Mouse (Mus musculus) megakaryocyte, adult 5-6 weeks (primary cell): ENCODE results near the gene Scd1. TPM values are rescaled to one million over a fixed set of nuclear protein-coding genes. Genes with fewer than 3 reads are reported as not detected.
A peak's percentile ranks its signal among the peaks of the same experiment; 100 is the strongest.

Source experiments
- ATAC-seq: 2 replicates; pipeline ENCODE4 v1.8.0; 2016; ENCODE audit warnings: mild to moderate bottlenecking, inconsistent platforms; ENCODE audit not compliant: poor library complexity, severe bottlenecking
- total RNA-seq, 2 experiments: library from RNA; stranded (forward) in 1 of 2; stranded (reverse) in 1 of 2; fragments of 153-499, 151-499 nt in 1 of 2; fragments of 221-1000, 200-1000 nt in 1 of 2; gene quantifications; 2 replicates each; pipeline versions ENCODE4 v1.2.3 to v1.2.4; 2015 to 2017

Gene Scd1
- total RNA-seq, 2 experiments from 2014 or later = 0.18 to 0.54 TPM

DNA sequence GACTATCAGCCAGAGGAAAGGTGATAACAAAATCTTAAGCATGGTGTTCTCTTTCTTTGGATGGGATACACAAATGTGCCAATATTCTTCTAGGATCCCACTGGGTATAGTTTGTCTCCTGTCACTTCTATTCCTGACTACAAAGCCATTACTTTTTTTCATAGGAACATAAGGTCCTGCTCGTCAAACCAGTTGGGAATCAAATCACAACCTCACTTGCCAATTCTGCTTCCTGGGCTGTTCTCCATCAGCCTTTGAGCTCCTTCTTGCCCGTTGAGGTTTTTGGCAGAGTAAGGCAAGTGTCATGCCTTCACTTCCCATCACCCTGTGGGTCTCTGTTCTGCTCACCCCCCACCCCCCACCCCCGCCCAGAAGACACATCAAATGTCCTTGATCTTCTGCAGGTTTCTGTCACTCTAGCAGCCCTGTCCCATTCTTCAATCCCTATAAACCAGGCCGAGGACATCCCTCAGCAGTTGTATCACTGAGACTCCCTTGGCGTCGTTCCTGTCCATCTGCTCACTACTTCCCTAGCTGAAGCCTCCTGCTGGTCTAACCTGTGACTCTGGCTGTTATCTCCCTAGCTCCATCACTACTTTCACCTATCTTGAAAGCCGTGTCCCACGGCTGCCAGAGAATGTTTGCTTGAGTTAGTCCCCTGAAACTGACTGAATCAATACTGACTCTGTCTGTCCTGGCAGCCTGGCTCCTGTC, 7.0 kb downstream of the Scd1 start:
- ATAC-seq = no peak

DNA sequence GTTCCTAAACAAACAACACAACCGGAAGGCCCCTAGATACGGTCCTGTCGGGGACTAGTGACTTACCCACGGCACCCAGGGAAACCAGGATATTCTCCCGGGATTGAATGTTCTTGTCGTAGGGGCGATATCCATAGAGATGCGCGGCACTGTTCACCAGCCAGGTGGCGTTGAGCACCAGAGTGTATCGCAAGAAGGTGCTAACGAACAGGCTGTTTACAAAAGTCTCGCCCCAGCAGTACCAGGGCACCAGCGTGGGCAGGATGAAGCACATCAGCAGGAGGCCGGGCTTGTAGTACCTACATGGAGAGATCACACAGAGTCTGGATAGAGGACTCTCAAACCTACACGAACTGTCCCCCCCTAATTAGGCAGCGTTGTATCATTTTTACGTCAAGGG, 7.6 kb downstream of the Scd1 start:
- ATAC-seq = no peak

DNA sequence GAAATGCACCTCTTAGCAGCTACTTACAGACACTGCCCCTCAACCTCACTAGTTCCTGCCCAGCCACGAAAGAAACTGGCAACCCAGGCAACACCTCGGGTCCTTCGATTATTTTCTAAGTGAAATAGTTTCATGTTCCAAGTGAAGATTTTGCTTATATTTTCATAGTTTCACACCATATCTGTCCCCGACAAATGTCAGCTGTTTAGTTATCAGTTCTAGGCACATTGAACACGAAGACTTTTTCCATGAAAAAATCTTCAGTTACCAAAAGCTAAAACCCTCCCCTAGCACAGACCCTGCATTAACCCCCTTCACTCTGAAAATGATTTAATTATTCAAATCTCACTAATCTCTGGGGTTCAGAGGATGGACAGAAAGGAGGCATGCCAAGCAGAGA, 10.9 kb downstream of the Scd1 start:
- no peak for ATAC-seq

DNA sequence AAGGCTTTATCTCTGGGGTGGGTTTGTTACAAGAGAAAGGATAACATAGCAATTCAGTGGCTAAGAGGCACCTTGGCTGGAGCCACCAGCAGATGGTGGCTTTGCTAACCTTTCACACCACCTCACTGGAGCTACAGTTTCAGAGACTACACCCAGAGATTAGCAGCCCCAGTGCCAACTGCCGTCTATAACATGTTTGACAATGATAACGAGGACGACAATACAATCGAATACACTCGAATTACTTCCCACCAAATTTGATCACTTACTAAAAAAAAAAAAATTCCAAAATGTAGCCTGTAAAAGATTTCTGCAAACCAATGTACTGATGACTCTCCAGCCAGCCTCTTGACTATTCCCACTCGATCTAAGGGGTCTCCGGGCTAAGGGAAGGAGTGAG, 12.7 kb downstream of the Scd1 start:
- no peak for ATAC-seq

DNA sequence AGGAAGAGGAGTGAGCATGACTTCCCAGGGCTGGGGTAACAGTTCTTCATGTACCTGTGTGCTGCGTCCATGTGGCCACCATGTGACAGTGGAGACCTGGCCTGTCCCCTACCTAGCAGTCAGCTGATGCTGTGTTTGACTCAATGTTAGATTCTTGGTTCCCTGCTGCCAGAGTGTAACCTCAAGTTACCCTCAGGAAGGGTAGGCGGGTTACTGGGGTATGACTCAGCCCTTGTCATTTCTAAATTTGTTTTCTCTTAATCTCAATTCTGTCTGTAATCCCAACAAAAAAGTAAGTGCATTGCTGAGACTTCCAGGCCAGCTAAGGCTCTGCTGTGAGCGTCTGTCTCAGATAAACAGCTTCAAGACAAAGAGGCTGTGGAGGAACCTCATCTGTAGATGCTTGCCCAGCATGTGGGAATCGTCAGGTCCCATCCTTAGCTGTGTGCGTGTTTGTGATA, 13.7 kb downstream of the Scd1 start:
- ATAC-seq = no peak

DNA sequence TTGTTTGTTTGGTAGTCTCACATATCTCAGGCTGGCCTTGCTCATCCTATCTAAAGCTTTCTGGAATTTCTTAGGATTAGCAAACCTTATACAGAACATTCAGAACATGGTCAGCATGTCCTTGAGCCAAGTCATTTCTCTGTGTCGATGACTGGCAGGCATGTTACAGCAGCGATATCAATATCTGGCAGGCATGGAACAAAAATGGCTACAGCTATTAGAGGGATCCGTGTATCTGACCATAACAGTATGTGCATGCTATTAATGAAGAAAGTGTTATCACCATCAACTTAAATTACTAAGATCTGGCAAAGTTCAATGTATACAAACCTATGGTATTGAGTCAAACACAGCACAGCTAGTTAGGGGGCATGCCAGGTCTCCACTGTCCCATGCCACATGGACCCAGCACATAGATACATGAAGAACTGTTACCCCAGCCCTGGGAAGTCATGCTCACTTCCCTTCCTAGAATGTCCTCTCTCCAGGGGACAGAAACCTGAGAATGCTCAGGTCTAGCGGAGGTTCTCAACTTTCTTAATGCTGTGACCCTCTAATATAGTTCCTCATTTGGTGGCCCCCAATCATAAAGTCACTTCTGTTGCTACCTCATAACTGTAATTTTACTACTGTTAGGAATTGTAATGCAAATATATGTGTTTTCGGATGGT, 15.2 kb downstream of the Scd1 start:
- no peak for ATAC-seq

DNA sequence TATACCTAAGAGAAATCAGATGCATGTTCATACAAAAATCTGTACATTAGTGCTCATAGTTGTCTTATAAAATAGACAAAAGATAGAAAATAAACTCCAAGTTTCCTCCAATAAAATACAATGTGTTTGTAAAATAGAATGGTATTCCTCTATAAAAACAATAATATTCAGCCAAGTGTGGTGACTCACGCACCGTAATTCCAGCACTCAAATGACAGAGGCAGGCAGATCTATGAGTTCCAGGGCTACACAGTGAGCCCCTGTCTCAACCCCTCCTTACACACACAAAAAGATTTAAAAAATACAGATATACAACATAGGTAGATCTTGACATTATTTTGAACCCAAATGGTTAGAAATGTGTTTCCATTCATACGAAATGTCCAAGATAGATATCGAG, 15.8 kb downstream of the Scd1 start:
- ATAC-seq = no peak

DNA sequence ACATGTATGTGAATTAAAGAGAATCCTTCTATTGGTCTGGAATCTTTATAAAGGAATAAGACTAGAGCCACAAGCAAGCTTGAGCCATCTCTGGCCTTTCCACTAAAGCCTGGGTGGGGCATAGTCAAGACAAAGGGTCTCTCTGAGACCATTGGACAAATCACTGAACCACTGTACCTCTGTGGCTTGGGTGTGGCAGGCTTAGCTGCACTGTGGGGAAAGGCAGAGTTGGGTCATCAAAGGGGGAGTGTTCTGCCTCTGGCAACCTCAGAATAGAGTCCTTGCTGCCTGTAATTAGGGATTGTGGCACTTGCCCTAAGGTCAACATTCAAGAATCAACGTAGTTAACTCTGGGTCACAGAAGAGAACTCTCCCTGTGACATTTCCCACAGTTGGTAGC, 18.2 kb downstream of the Scd1 start:
- ATAC-seq = peak; percentile 35

DNA sequence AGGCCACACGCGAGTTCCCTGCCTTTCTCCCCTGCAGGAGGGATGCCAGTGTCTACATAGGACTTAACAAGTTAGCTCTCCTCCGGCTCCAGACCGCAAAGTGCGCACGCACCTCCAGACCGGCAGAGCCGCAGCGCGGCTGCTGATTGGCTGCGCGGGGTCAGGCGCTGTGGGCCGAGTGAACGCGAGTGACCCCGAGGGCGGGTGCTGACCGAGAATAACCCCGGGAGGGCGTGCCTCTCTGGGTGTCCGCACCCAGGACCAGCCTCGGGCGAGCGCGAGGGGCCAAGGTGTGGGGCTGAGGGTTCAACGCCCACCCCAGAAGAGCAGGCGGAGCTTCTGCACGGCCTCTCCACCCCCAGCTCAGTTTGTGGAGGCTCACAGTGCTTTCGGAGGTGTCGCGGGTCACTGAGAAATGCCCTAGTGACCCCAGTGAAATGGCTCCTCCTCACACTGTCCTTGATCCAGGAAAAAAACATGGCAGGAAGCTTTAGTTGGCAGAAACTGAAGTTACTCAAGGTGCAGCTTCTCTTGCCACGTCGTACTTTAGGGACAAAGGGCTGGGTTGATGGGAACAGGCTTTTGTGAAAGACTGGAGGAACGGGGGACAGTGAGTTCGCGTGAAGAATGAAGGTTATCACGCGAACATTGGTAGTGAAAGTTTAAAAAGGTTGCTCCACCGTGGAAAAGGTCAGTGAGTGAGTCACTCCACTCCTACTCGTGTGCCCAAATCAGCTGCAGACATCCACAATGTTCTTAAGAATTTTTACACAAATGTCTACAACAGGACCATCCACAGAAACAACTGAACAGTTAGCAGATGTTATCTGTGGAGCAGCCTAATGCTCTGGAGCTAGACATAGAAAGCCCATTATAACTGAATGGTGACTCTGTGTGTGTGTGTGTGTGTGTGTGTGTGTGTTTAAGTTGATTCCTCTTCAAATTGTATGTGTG, 18.9 kb downstream of the Scd1 start:
- ATAC-seq = peak; percentile 95

DNA sequence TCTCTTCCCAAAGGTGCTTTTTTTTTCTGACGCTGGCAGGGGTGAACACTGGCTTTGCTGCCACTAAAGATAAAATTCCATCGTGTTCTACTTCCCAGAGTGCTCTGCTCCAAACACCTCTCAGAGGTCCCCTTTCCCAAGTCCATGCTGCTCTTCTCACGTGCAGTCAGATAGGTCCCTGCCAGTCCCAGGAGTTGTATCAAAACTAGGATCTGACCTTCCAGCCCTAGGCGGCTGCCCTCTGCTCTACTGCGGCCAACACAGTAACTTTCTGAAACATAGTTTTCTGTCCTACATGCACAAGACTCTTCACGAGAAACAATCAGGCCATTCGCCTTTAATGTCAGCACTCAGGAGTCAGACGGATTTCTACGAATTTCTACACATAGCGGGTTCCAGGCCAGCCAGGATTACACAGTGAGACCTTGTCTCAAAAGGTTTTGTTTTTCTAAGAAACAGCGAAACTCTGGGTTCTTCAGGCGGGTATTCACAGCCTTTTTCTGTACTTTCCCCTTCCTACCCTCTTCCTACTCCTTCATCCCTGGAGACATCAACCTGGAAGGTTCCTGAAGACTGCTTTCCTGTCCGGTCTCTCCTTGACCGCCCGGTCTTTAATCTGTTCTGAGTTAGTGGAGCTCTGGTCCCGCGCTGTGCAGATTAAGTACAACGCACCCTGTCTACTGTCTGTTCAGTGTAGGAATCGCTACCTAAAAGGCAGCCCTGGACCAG, 19.8 kb downstream of the Scd1 start:
- no peak for ATAC-seq

DNA sequence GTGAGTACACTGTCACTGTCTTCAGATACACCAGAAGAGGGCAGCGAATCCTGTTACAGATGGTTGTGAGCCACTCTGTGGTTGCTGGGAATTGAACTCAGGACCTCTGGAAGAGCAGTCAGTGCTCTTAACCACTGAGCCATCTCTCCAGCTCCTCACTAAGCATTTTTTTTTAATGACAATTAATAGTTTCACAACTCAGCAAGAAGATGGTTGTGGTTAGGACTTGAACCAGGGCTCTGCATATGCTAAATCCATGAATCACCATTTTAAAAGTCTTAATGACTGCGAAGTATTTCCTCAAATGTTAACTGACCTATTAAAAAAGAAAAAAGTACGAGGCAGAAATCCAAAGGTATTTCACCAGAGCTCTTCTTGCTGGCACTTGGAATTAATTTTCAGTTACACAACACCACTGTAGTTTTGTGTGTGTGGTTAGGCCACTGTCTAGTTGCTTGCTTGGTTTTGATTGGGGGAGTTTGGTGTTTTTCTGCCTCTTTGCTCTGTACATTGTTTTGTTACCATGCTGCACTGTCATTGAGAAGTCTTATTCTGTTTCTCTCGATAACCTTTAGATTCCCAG, 20.5 kb downstream of the Scd1 start:
- ATAC-seq = no peak

DNA sequence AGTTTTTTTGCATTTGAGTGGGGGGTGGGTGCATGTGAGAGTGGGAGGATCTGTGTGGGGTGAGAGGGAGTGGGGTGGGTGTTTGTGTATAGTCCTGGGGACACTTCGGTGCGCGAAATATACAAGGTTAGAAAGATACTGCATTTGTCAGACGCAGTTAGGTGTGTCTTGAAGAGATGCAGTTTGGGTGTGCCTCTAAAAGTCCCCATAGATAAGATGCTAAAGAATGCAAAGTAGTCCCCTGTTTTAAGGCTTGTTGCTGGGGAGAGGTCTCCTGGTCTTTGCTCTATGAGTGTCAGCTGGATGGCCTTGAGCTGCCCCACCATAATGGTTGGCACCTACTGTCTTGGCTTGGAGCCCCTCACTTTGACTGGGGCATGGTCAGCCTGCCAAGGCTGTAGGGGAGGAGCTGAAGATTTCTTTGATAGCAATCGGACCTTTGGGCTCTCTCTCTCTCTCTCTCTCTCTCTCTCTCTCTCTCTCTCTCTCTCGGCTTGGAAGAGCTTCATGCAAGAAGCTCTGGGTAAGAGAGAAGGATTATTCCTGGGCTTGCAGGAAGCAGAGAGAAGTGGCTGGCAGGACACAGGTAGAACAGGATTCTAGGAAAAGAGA, 21.7 kb downstream of the Scd1 start:
- no peak for ATAC-seq

DNA sequence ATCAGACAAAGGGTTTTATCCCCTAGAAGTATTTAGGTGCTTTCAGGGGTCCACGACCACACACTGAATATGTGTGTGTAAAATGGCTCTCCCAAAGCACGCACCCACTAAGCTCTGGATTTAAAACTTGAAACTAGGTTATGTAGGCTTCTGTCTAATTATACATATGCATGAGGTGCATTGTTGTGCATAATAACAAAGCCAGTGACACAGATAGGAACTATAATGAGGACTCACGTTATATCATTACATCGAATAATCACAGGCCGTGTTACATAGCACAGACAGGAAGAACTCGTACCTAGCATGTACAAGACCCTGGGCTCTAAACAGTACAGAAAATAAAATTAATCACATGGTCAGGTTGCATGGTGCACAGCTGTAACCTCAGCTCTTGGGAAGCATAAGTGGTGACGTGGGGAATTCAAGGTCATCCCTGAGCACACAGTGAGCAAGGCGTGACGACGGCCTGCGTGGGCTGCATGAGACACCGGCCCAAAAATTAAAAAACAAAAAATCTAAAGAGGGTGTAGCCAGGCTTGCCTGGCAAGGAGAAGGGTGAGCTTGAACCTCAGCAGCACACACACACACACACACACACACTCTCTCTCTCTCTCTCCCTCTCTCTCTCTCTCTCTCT, 24.9 kb downstream of the Scd1 start:
- no peak for ATAC-seq

DNA sequence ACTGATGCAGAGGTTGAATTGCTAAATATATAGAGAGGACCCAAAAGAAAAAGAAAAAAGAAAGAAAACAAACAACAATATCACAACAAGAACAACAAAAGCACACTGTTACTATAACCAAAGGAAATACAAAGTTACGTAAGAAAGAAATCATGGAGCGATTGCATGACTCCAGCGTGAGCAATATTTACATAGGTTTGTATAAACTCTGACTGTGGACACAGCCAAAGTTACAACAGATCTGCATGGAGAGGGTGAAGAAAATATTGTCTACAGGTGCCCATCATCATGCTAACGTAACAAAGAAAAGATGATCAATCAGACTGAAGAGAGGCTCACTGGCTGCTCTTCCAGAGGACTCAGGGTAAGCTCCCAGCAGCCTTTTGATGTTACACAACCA, 27.6 kb downstream of the Scd1 start:
- no peak for ATAC-seq

DNA sequence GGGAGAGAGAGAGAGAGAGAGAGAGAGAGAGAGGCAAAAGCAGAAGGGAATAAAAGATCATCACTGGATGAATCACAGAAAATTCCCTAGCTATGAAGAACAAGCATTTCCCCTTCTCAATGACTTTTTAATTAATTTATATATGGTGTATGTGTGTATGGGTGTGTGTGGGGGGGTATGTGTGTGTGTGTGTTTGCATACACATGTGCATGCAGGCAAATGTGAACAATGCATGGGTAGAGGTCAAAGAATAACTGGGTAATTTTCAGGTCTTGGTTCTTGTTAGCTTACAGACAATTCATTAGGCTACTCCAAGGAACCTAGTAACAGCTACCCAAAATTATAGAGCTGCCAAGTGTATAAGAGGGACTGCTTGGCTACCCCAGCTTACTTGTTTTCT, 28.6 kb downstream of the Scd1 start:
- no peak for ATAC-seq

DNA sequence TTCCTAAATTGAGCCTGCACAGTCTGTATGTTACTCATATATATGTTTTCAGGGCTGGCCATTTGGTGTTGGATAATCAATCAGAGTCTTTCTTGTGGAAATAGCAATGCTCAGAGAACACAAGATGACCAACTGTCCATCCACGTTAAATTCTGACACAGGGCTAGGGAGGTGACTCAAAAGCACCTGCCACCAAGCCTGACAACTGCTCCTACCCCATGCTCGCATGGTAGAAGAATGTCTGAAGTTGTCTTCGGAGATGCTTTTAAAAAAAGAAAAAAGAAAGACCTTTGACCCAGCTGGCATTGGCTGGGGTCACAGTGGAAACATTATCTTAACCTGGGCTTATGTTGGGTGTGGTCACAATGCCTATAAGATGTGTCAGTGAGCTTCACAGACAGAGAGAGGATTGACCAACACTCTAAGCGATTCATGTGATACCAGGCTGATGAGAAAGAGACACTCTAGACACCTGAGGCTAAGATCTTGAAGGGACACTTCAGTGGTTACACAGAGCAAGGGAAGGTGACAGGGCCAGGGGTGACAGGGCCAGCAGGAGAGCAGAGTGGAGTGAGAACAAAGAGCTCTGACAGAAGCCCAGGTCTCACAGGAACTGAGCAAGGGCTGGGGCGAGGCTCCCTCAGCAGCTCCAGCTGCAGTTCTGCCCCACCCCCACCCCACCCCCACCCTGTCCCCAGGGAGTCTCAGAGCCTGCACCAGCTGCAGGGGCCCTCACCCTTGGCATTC, 29.9 kb downstream of the Scd1 start:
- no peak; the same call in 1 of the 2 replicates for ATAC-seq

DNA sequence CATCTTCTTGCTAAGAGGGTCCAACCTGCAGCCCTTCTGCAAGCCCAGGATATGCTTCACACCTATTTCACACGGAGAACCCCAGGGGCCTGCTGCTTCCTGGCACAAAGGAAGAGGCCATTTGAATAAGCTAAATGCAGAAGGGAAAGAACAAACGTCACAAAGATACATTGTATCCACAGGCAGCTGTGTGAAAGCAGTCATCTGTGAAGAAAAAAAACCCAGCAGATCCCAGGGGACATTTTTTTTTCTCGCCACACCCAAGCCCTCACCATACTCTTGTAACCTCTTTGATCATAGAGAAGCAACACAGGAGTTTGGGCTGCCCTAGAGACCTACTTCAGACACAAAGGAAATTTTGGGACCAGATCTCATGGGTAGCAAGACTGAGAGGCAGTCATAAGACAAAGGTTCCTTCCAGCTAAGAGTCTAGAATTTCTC, 31.1 kb downstream of the Scd1 start:
- no peak for ATAC-seq

DNA sequence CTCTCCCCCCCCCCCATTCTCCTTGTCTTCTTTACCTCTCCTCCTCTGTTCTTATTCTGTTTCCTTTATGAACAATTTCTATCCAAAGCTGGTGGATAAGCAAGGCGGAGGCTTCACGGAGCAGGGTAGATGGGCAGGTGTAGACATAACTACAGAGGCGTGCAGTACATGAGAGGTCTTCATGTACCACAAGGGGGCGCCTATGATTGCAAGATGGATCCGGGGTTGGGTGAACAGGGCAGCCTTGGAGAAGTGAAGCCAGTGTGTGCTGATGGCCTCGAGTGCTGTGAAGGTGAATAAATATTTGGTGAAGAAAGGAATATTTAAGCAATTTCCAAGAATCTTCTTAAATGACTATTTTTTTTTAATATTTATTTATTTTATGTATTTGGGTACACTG, 34.7 kb downstream of the Scd1 start:
- ATAC-seq = peak; percentile 96

DNA sequence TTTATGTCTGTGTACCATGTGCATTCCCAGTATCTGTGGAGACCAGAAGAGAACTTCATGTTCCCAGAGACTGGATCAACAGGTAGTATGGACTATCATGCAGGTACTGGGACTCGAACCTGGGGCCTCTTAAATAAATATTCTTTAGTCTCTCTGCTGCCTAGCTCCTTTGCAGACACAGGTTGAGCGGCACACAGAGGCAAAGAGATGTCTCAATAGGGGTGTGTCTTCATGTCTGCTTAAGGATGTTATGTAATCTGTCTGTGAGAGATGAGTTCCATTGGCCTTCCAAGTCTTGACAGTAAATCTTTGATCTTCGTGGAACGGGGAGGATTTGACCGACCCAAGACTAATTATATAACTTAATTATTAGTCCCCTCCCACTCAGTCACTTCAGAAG, 37.4 kb downstream of the Scd1 start:
- ATAC-seq = peak; percentile 52
